Mouse (Mus musculus): ENCODE data around the gene Sptan1.

GRCm38 (mm10) chr2:30078349-30078712 lies 113.0 kb downstream of the Sptan1 start:
- TF ChIP-seq HCFC1 (IDR thresholded peaks at IDR 0.05; ENCODE audit: borderline replicate concordance, insufficient read depth, low read length) (no peak), CHD2 (IDR thresholded peaks at IDR 0.05; ENCODE audit: low read depth, low read length) (no peak)
